Mouse (Mus musculus) left cerebral cortex, postnatal 25 days (tissue): ENCODE results near the gene Tcf20. TPM values are rescaled to one million over a fixed set of nuclear protein-coding genes. Genes with fewer than 3 reads are reported as not detected.
"Not testable (repeated sequence)": the region's sequence is repeated elsewhere in the genome, so short reads cannot be mapped to it uniquely, and the experiment has no call there.

Experiments used
- DNase-seq, 2 experiments: peaks; one replicate each; pipeline ENCODE4 v3.0.0; 2022; ENCODE audit warnings: low spot score in 2 of 2, mixed read lengths in 1 of 2
- intact Hi-C: fragments of 180-260 bp; cut with DNase I; formaldehyde crosslinking; loops from one replicate; pipeline ENCODE4 v1.15.1; 2025
- microRNA-seq, 2 experiments: library from miRNA; unstranded; fragments of <30 nt; microRNA quantifications; one replicate each; pipeline ENCODE4 v1.2.0; 2022
- total RNA-seq, 2 experiments: library from RNA; stranded (reverse); gene quantifications; 2 replicates each; pipeline ENCODE4 v1.2.3; 2021

The Tcf20 gene
- total RNA-seq, 2 experiments from 2014 or later, result 181 to 193 TPM

DNA sequence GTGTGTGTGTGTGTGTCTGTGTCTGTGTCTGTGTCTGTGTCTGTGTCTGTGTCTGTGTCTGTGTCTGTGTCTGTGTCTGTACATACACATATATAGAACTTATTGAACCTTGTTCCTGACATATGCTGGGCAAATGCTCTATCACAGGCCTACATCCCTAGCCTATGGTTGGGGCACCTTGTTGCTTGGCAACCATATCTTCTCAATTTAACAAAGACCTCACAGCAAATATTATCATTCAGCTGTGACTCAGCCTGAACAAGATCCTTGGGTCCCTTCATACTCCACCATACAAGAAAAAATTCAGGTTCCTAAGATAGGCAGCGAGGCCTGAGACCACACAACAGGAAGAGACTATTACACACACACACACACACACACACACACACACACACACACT, 194.2 kb downstream of the Tcf20 start:
- DNase-seq, result no peak
- intact Hi-C loops, result no loop called here

DNA sequence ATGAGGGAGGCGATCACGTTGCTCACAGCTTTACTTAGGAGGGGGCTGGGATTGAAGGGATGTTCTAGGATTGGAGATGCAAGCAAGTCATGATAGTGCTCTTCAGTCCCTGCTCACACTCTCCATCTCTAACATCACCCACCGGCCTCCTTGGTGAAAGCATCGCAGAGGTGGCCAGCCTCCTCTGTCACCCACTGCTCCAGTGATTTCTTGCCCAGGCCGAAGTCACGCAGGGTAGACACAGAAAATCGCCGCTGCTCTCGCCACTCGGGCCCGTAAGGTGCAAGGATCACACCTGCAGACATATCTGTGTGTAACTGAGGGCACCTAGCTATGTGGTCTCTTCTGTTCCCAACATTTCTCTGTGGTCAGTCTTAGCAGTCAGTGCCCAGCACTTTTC, 195.1 kb downstream of the Tcf20 start:
- DNase-seq, result no peak
- intact Hi-C loops, result no loop called here

DNA sequence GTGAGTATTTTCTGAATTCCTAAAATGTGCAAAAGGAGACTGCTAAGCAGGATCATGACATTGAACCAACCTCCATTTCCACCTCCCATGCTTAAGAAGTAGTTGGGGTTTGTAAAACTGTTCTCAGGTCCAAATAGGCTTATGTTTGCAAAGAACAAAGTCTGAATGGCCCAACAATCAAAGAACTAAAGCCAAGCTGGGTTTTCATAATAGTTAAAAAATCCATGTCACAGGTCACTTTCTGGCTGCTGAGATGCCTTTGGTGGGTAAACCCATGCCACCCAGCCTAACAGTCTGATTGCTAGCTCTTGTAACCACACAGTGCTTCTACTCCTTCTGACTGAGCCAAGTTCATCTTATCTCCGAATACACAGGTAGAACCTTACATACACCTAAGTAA, 203.1 kb downstream of the Tcf20 start:
- no peak for DNase-seq
- intact Hi-C loops, result no loop called here

DNA sequence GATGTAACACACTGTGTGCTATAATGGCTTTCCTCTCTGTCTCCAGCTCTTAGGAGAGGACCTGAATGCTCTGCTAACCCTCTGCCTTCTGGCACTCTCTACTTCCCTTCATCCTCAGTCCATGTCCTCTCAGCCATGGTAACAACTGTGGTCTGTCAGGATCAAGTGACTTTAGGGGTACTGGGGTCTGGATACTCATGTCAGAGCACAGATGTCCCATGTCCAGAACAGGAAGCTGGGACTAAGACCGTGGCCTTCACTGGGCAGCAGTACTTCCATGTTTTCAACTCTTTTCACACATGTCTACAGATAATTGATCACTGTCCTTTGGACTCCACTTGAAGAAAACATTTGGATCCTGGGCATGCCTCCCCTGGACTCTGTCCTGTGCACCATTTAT, 203.9 kb downstream of the Tcf20 start:
- intact Hi-C loops, result loop anchor here (2.0 kb wide), 1 partner anchor 101 kb away; no protein-coding TSS in a partner anchor

DNA sequence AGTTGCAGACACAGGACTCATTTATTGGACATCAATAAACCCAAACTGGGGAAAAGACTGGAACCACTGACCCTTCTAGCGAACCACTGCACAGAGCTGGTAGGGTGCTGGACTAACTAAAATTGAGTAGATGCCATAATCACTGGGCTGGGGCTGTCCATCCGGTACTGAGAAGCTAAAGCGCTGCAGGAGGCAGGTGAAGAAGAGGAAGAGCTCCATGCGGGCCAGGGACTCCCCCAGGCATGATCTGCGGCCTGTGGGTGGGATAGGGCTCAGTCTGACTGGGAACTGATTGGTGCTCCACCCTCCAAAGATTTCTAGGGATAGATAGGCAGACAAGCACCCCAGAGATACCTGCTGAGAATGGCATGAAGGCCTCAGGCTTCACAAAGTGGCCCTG, 209.8 kb downstream of the Tcf20 start:
- intact Hi-C loops, result not testable (repeated sequence)

More for the DNA sequence above, 203.9 kb downstream of the Tcf20 start:
- DNase-seq, result no peak

DNA sequence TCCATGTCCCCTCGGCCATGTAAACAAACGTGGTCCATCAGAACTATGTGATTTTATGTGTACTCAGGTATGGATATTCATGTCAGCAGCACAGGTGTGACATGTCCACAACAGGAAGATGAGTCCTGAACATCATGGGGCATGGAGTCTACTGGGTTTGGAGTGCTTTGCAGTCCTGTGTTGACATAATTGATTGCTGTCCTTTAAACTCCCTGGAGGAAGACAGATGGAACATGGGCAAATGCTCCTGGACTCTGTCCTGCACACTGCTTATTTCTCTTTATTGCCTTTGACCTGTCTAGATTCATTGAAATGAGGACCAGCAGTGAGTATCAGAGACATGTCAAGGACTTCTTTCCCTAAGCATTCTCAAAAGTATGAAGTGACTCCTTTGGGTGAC, 221.7 kb downstream of the Tcf20 start:
- DNase-seq, result no peak
- intact Hi-C loops, result no loop called here

More for the DNA sequence above, 209.8 kb downstream of the Tcf20 start:
- not testable (repeated sequence) for DNase-seq

DNA sequence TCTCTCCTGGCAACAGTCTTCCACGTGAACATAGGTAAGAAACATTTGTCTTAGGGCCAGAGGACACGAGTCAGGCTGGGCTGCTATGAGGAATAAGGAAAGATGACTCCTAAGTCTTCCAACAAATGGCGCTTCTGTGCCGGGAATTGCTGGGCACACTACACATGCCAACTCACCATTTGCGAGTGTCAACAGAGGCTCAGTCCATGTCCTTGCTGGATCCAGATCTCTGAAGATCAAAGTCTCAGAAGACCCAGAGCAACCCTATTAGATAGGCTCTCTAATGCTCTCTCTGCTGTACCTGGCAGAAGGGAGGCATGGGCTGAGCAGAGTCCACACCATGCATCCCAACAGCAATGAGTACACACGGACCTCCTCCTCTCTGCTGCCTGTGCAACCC, 222.8 kb downstream of the Tcf20 start:
- intact Hi-C loops, result no loop called here
- no peak for DNase-seq

DNA sequence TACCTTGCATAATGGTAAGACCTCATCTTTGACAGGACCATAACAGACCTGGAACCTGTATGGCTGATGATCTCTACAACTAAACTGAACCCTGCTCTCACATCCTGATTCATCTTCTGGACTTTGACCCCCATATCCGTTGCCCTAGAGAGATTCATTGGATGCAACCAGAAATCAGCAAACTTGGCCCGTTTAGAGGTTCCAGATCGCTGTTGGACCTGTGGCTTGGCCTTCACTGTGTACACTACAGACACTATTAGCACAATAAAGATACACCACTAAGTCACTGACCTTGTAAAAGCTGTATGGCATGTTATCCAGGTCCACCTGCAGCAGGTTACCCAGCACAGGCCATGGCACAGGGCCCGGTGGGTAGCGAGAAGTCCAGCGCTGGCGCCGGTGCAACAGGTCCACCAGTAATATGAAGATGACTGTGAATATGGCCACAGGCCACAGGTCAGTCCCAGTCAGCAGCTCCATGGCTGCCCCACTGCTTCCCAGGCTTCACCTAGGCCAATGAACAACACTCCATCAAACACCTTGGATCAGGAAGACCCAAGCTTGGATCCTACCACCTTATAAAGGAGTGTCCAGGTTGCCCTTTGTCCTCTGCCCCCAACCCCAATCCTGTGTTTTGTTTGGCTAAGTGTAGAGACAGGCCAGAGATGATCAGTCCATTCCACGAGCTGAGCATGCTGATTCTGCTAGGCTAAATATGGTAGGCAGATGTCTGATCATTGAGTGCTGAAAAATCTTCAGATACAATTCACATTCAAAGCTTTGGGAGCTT, 223.8 kb downstream of the Tcf20 start, which contains the start of gene Cyp2d40:
Cyp2d40 (minus strand) TSS at position 553 of the 790 bp plus-strand sequence.
- intact Hi-C loops, result no loop called here
- no peak for DNase-seq

Small RNA genes lying within 50 kb of the gene (microRNA-seq; reads per million reads assigned to microRNA genes)
- gene Gm27618, result 0 reads per million in 2 experiments
- 7.7 to 10.2 reads per million in 2 experiments for gene Mir3080

Other genes starting within 250 kb of the Tcf20 start
- not detected for gene Cyp2d40, start 223.7 kb downstream of the Tcf20 start, total RNA-seq
- gene Cyp2d26, start 193.6 kb downstream of the Tcf20 start, total RNA-seq, result not detected
- gene Nfam1, start 45.4 kb upstream of the Tcf20 start, total RNA-seq, result 1 to 10 TPM; 2.0 to 2.8 TPM
- 1 to 10 TPM; 8.3 to 9.8 TPM for gene Serhl, start 101.6 kb upstream of the Tcf20 start, total RNA-seq
- gene Rrp7a, start 134.9 kb upstream of the Tcf20 start, total RNA-seq, result 100 to 1,000 TPM; 140 to 161 TPM
- 10 to 100 TPM; 86.0 to 86.2 TPM for gene Poldip3, start 161.5 kb upstream of the Tcf20 start, total RNA-seq
- gene Cyb5r3, start 184.7 kb upstream of the Tcf20 start, total RNA-seq, result 10 to 100 TPM; 55.8 to 58.8 TPM